Mouse (Mus musculus) CD8-positive naive resting alpha-beta T cell, adult 57 days (primary cell): ENCODE data around the gene Olfr1431. TPM values are rescaled to one million over a fixed set of nuclear protein-coding genes. Genes with fewer than 3 reads are reported as not detected.

Experiments used
- total RNA-seq: library from RNA; stranded (reverse); gene quantifications from one replicate; pipeline ENCODE4 v1.2.4, GENCODE M21; 2023

The Olfr1431 gene
- total RNA-seq = not detected

GRCm38 (mm10) chr19:12200334-12200733 is at the start of gene Olfr1431:
Olfr1431 (plus strand) TSS chr19:12200634.

GRCm38 (mm10) chr19:12170062-12170599 is 30.3 kb upstream of the Olfr1431 start, which contains the start of gene Olfr1555-ps1:
Olfr1555-ps1 (minus strand) TSS chr19:12170112.

GRCm38 (mm10) chr19:12232496-12232895 is 32.1 kb downstream of the Olfr1431 start, which contains the start of gene Olfr1432:
Olfr1432 (minus strand) TSS chr19:12232596.

GRCm38 (mm10) chr19:12241559-12241958 is 41.1 kb downstream of the Olfr1431 start, which contains the start of gene Olfr262:
Olfr262 (minus strand) TSS chr19:12241659.

GRCm38 (mm10) chr19:12260732-12261131 is 60.3 kb downstream of the Olfr1431 start, which contains the start of gene Olfr235:
Olfr235 (plus strand) TSS chr19:12261032.

Other genes starting within 250 kb of the Olfr1431 start
- 40.1 TPM for gene Osbp, start 234.7 kb upstream of the Olfr1431 start, total RNA-seq
- gene Olfr1423, start 159.3 kb upstream of the Olfr1431 start, total RNA-seq = not detected
- not detected for gene Olfr1424, start 138.0 kb upstream of the Olfr1431 start, total RNA-seq
- not detected for gene Olfr1425, start 122.9 kb upstream of the Olfr1431 start, total RNA-seq
- not detected for gene Olfr1426, start 108.6 kb upstream of the Olfr1431 start, total RNA-seq
- not detected for gene Olfr1427, start 97.3 kb upstream of the Olfr1431 start, total RNA-seq
- gene Olfr1428, start 84.7 kb upstream of the Olfr1431 start, total RNA-seq = not detected
- gene Olfr76, start 77.4 kb upstream of the Olfr1431 start, total RNA-seq = not detected
- not detected for gene Olfr1555-ps1, start 30.5 kb upstream of the Olfr1431 start, total RNA-seq
- not detected for gene Olfr1432, start 32.0 kb downstream of the Olfr1431 start, total RNA-seq
- not detected for gene Olfr262, start 41.0 kb downstream of the Olfr1431 start, total RNA-seq
- not detected for gene Olfr235, start 60.4 kb downstream of the Olfr1431 start, total RNA-seq
- gene Olfr1434, start 79.2 kb downstream of the Olfr1431 start, total RNA-seq = not detected
- gene Olfr1436, start 98.5 kb downstream of the Olfr1431 start, total RNA-seq = not detected
- not detected for gene Olfr1437, start 124.5 kb downstream of the Olfr1431 start, total RNA-seq
- not detected for gene Olfr1438-ps1, start 135.3 kb downstream of the Olfr1431 start, total RNA-seq
- gene Olfr1440, start 186.6 kb downstream of the Olfr1431 start, total RNA-seq = not detected
- not detected for gene Olfr1441, start 216.8 kb downstream of the Olfr1431 start, total RNA-seq
- not detected for gene Pfpl, start 227.3 kb downstream of the Olfr1431 start, total RNA-seq